Mouse (Mus musculus) embryo, embryonic 10 days (tissue): ENCODE measurements around the gene Kcnab1.

Experiments
- DNase-seq: peaks from one replicate; pipeline ENCODE4 v3.0.0-alpha.2; 2015; ENCODE audit warnings: low spot score

Kcnab1 gene

DNA sequence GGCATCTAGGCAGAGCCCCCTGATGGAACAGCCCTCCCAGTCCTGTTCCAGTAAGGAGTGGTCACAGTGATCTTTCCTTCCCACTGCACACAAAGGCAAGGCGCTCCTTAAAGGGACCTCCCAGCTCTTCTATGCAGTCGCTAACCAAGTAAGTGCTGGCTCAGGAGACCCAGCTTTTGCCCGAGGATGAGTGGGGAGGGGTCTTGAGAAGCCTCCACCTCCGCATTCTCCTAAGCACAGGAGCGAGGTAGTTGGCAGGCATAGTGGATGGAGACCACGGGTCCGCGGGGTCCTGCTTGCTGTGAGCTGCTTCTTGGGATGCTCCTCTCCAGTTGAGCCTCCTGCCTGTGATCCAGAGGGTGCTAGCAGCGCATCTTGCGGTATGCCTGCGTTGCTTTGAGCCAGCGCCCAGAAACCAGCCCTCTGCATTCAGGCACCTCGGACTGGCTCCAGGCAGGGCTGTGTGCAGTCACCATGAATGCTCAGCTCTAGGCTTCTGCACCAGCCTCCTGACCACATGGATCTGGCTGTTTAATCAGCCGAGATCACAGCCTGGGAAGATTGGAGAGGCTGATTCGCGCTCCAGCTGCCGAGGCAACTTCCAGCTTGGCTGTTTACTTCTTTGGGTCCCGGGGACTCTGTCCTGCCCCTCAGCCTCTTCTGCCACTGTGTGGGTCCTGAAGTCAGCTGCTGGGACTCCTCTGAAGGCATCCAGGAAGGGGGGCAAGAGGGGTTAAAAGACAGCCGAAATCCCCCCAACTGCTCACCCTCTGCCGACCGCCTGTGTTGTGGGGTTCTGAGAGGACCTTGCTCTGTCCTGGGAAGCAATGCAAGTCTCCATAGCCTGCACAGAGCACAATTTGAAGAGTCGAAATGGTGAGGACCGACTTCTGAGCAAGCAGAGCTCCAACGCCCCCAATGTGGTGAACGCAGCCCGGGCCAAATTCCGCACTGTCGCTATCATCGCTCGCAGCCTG, at the start of gene Kcnab1:
Gene Kcnab1, plus strand, starts transcription at position 440 of the 977 bp plus-strand sequence.
- DNase-seq, result peak; percentile 55

GRCm38 (mm10) chr3:65088295-65088694, 20.9 kb upstream of the Kcnab1 start:
- no peak for DNase-seq

- DNase-seq, result no peak
Observed at GRCm38 (mm10) chr3:65104117-65104516, 5.1 kb upstream of the Kcnab1 start.

DNA sequence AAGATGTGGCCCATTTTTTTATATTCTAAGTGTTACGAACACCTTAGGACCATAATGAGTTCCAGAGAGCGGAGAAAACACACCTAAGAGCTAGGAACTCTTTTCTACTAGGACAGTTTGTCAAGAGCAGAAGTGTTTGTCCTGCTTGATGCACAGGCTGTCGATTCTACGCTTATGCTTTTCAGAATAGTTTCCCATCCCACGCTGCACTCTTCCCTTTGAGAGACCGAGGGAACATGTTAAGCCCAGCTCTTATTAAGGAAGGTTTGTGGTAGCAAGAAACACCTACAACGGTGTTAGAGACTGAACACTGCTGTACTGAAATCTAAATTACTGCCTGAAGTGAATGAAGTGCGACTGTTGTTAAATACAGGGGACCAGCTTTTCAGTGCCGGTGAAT, 1.0 kb downstream of the Kcnab1 start:
- DNase-seq, result no peak

DNA sequence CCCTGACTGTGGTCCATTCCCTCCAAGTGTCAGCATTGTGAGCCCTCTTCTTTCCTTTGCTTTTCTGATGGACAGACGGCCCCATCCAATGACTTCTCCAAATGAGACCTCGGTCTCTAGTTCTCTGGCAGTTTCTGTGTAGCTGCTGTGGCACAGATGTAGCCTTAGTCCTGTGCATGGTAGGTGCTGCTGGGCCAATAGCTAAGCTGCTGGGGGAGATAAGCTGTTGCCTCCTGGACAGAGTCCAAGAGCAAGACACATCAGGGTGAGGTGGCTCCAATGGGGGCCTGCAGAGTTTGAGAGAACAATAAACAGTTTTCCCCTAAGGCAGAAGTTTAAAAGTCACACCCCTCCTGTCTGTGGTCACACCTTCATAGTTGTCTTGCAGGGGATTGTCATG, 2.0 kb downstream of the Kcnab1 start:
- DNase-seq, result no peak

DNA sequence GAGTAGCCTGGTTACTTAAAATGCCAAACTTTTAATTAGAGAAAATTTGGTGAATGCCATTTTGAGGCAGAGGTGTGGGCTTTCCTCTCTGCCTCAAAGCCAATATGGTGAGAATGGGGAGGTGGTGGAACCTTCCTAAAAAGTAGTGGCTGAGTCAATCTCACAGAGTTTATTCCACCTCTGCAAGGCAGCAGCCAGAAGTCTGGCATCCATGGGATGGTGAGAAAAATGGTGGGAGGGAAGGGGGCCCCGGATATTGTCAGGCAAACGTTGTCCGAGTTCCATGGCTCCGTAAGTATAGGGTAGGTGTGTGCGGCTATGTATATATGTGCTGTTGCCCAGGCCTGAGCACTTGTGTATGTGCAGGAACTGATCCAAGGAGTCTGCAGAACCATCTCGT, 6.0 kb downstream of the Kcnab1 start:
- no peak for DNase-seq

DNA sequence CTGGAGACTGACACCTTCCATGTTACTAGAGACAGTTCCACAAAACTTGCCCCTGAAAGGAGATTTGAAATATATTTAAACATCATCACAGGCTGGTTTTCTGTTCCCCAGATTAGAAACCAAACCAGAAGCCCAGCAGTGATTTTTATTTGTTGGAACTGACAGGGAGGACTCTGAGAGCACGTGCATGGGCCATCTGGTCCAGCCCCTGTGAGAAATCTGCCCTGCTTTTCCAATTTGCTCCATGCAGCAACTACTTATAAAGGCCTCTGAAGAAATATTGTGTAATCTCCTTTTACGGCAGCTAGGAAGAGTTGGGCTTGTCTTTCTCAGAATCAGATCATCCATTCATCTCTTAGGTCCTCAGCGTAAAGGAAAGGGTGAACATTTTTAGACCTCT, 7.8 kb downstream of the Kcnab1 start:
- no peak for DNase-seq

- no peak for DNase-seq
Observed at GRCm38 (mm10) chr3:65117365-65117764, 8.2 kb downstream of the Kcnab1 start.

DNA sequence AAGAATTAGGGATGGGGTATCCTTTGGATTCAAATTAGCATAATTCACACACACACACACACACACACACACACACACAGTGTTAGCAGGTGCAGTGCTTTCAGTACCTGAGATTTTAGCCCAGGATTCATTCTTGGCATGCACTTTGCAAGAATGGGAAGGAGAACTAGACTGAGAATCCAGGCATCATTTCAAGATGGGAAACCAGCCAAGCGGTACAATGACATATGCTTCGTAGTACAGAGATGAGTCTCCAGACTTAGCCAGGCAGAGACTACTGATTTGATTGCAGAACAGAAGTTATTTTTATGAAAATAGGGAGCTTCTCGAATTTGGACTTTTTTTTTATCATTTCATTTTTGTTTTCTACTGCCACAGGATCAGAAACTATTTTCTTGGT, 15.8 kb downstream of the Kcnab1 start:
- no peak for DNase-seq

- no peak for DNase-seq
Observed at GRCm38 (mm10) chr3:65129625-65130024, 20.4 kb downstream of the Kcnab1 start.

- no peak for DNase-seq
Observed at GRCm38 (mm10) chr3:65134931-65135330, 25.7 kb downstream of the Kcnab1 start.

DNA sequence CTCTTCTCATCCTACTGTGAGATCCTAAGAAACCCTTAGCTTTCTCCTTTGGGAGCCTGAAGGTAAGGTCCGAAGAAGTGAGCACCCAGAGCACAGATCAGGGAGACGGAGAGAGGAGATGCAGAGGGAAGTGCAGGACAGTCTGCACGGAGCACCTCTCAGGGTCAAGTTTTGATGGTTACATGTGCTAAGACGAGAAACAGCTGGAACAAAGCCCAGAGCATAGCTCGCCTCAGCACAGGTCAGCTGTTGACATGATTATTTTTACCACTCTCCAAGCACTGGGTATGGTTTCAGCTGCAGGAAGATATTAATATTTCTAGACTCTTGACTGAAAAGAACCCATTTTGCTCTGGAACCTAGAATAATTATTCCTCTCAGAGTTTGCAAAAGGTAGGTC, 27.7 kb downstream of the Kcnab1 start:
- no peak for DNase-seq

DNA sequence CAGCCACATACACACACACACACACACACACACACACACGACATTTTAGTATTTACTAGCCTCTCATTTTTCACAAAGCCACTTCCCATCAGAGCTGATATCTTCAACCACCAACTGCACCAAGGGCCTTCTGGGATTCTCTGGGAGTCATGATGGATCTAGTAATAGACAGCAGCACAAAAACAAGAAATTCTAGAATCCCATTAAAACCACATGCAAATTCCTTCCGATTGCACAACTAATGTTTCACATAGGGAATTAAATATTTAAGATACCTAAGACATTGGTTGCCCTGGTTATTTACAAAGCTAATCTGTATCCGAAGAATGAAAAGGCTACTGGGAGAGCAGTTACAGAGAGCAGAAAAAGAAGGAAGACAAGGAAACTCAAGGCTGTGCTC, 29.6 kb downstream of the Kcnab1 start:
- DNase-seq, result no peak

GRCm38 (mm10) chr3:65145152-65145551, 36.0 kb downstream of the Kcnab1 start:
- peak; percentile 43 for DNase-seq

DNA sequence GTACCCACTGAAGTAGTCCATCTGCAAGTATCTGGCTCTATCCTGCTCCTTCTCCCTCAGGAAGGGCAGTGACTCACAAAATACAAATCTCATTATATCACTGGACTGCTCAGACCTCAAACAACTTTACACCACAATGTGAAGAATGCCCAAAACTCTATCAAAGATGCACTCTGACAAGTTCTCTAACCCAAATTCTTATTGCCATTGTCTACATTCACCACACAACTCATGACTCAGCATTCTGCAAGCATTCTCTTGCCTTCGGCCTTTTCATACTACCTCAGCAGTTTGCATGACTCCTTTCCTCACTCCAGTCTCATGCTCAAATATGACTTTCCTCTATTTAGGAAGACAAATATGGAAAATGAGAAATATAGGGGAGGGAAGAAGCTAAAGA, 42.6 kb downstream of the Kcnab1 start:
- no peak for DNase-seq

GRCm38 (mm10) chr3:65172964-65173363, 63.8 kb downstream of the Kcnab1 start:
- no peak for DNase-seq

- DNase-seq, result no peak
Observed at GRCm38 (mm10) chr3:65174564-65174963, 65.4 kb downstream of the Kcnab1 start.

DNA sequence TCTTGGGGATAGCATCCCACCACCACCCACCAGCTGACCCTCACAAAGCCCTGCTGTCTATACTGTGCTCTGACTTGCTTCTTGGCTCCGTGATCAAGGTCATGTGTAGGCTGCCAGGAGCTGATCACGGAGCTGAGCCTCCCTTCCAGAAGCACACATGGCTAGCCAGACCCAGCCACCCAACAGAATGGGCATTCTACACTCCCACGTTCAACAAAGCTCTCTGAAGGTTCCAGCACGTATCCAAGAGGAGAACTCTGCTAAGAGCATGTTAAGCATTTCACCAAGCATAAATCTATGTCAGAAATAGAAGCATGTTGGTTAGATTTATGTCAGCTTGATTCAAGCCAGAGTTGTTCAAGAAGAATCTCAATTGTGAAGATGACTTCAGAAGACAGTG, 66.6 kb downstream of the Kcnab1 start:
- DNase-seq, result no peak

DNA sequence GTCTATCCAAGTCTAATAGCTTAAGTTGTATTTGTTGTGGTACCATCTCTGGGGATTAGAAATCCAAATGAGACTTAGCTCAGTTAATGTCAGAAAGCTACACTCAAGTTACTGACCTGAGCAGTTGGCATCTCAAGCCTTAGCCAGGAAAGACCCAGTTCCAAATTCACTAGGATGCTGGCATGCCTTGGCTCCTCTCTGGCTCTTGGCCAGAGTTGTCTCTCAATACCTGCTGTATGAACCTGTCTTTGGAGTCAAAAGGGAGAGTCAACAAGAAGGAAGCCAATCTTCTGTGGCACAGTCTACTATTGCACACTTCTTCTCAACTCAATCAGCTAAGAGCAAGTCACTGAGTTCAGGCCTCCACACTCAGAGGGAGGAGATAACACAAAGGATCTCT, 67.7 kb downstream of the Kcnab1 start:
- no peak for DNase-seq

GRCm38 (mm10) chr3:65187833-65188698, 78.9 kb downstream of the Kcnab1 start:
- DNase-seq, result no peak

- peak; percentile 25 for DNase-seq
Observed at GRCm38 (mm10) chr3:65200611-65201010, 91.4 kb downstream of the Kcnab1 start.

DNA sequence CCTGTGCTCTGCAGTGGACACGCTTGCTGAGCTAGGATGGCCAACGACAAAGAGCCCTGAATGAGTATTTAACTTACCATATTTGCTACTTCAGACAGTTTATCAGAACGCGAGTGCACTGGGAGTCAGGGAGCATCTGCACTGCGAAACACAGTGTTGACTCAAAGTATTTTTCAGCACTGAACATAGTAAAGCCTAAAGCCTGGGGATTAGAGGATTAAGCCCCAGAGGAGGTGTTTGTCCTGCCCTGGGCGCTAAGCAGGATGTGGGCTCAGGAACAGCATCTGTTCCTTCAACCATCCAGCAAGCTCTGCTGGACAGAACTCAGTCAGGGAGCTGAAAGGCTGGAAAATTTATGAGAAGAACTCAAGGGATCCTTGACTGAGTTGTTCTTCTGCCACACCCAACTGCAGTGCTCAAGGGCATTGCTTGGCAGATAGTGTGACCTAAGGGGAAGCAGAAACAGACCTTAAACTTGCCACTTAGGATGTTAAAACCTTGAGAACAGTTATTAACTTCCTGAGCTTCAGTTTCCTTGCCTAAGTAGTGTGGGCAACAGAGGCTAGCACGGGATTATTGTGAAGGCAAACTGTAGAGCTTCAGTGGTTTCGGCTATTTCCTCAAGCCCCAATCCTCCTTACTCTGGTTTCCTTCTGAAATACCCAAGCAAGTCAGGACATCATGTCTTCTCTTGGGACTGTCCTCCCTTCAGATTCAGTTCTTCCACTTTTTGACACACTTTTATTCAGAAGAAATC, 94.4 kb downstream of the Kcnab1 start:
- DNase-seq, result peak; percentile 11
